Mouse (Mus musculus) embryo, embryonic 10.5 days (tissue): ENCODE measurements at regions not wholly inside any gene's neighbourhood (a gene's known extent, or its start where the extent isn't known, plus 50 kb on each side); places are given as distances from the start of the nearest gene placed in this dataset.
A peak's percentile ranks its signal among the peaks of the same experiment; 100 is the strongest.

Source experiments
- DNase-seq: peaks from one replicate; pipeline ENCODE4 v3.0.0-alpha.2; 2015; ENCODE audit warnings: low spot score

DNA sequence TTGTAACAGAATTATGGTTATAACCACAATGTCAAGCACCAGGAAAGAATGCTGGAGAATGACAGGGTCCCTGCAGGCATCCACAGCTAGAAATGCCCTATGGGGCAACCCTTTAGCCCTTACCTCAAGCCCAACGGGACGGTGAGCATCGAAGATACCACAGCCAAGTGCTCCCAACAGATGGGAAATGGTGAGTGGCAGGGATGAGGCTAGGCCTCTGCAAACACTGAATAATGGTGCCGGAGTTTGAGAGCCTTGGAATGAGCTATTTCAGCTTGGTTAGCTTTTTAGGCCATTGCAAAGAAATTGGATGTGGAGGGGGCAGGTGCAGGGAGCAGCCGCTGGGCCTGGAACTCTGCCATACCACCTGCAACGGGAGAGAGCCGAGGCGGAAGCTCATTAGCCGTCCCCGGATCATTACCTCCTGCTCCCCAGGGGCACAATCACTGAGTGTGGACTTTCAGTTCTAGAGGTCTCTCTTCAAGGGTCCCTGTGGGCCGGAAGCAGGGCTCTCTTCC lies 117.9 kb downstream of the Usp31 start:
- DNase-seq: no peak

DNA sequence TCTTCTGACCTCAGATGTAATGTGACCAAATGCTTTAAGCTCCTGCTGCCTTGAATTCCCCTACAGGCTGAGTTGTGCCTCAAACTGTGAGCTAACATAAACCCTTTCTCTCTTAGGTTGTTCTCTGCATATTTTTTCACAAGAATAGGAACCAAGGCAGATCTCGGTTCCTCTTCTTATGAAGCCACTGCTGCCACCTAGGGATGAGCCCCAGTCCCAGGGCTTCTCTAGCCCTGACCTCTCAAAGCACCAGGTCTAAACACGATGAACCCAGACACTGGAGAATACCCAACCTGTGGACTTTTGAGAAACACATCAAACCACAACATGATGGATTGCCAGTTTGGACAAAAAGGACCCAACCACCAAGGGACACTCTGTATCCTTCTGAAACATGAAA lies 119.3 kb downstream of the Usp31 start:
- no peak for DNase-seq

DNA sequence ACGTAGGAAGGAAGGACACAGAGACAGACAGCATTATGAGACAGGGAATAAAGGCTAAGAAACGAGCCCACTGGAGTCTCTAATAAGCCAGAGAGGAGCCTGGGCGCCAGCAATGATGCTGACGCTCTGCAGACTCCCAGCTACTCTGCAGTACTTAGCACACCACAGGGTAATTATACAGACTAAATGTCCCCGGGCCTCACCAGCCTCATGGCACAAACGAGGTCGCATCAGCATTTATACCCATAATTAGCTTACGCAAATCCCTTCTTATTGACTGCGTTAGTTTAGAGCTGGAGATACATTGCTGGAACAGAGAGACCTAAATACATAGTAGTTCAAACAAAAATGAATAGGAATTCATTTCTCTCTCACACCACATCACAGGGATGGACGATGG lies 121.3 kb downstream of the Usp31 start:
- no peak for DNase-seq

DNA sequence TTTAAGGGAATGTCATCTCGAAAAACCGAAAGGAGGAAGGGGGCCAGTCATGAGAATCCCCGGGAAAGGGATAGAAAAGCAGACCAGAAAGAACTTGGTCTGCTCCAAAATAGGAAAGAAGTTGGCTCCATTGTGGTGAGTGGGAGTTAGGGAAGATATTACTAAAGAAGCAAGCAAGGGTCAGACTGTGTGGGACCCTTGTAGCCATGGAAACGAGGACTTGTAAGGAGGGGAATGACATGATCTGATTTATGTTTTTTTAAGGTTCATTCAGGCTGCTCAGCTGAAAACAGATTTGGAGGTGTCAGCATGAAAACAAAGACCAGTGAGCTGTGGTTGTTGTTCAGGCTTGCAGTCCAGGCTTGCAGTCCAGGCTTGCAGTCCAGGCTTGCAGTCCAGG lies 127.6 kb downstream of the Usp31 start:
- DNase-seq: peak; percentile 84

DNA sequence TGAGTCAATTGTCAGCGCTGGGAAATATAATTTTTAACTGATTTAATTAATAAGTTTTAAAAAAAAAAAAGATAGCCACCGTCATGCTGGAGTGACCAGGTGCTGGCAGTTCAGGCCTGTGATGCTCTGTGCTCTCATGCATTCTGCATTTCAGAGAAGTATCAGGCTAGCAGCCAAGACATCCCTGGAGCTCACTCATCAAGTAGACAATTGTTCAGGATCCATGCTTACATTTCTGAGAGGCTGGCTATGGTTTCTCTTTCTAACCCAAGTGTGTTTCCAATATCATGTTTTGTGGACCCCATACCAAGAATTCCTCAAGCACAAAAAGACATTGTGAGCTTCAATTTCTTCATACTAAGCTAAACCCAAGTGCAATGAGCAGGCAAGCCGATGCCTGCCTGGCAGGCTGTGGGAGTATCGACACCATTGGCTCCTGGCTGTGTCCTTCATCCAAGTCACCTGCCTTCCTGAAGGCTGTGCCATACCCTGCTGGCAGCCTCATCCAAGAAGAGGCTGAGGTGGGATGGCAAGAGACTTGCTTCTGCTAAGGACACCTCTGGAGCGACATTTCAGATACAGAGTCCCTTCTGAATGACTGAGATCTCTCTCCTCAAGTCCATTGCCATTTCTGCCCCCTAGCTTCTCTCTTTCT lies 134.2 kb downstream of the Usp31 start:
- DNase-seq: no peak

DNA sequence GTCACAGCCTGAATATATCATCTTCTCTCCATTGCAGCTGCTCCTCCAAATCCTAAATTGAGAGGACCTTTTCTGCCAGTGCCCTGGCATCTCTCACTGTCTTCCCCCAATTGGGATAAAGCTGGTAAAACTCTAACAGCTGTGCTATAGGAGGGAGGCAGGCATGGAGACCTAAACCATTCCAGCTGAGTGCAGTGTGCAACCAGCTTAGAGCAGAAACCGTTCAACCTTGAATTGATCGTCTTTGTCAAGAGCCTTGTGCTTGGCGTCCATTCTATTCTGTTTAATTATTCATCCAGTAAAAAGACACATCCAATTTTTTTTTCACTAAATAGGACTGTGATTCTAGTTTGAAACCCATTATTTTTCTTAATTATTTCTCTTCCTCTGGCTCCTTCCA lies 135.3 kb downstream of the Usp31 start:
- DNase-seq: peak; percentile 47

DNA sequence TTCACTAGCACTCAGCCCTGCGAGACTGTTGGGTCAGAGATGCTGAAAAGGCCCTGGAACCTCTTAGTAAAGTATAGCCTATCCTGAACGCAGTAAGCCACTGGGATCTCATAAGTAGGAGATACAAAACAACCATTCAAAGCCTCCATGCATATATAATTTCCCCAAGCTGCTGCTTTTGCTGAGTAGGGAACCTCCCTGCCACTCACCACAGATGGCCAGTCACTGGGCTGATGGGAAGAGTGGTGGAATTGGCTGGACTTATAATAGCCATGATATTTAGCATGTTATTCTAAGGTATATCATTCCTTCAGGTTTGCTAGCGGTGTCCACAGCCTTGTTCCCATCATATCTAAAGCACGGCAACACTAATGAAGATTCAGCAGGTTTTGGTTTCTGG lies 135.8 kb downstream of the Usp31 start:
- DNase-seq: no peak

DNA sequence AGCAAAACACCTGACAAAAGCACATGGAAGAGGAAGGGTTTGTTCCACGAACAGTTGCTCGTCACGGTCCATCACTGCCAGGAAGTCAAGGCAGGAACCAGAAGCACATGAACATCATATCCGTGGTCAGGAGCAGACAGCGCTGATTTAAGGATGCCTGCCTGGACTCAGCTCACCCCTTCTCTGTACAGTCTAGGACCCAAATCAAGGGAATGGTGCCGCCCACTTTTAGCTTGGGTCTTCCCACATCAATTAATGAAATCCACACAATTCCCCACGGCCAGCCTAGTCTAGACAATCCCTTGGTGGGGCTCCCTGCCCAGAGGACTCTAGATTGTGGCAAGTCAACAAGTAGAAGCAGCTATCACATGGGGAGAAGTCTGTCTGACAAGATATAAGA lies 137.8 kb downstream of the Usp31 start:
- DNase-seq: no peak

DNA sequence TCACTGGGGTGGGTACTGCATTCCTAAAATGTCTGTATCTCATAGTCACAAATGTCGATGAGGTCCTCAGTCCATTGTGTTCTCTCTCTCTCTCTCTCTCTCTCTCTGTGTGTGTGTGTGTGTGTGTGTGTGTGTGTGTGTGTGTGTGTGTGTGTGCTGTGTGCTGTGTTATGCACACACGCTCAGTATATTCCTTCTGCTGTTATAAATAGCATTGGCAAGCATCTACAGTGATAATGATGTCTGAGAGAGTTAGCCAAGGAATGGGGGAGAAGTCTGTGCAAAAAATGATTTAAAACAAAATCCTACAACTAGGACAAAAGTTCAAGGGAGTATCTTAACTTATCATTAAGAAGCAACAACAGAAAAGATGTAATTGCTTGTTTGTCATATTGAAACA lies 139.0 kb downstream of the Usp31 start:
- no peak for DNase-seq

DNA sequence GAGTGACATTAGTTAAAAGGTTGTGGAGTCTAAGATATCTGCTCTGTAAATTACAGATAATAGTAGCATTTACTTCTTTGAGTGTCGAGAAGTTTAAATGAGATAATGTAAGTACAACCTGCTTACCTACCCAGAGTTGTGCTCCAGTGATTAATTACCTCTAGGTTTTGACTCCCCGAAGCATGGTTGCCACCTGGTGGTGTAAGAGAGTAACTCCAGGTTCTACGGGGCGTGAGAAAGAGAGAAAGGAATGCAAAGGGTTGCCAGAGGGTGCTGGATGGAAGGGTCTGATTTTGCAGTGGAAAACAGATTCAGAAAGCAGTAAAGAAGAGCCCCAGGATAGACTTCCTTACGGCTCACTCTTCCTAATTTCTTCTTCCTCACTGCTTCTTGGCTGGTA lies 143.5 kb downstream of the Usp31 start:
- peak; percentile 75 for DNase-seq

DNA sequence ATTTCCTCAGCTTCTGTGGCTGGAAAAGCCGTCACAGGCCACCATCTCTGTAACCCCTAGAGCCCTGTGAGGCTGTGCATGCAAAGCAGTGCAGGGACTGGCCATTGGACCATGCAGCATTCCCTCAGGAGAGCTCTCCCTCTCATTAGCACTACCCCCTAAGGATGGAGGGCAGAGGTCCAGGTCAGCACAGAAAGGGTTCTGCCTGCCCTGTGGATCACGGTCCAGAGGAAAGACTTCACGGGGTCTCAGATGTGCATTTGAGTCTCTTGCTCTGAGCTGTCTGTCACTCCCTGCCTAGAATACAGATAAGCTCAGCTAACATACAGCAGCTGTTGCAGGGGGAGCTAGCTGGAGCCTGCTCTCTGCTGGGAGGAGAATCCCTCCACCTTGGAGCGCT lies 151.6 kb downstream of the Usp31 start:
- peak; percentile 23 for DNase-seq
